Mouse (Mus musculus) thymus, adult 2 months (tissue): ENCODE data around the gene Gm3336.

ENCODE experiments used
- CTCF ChIP-seq: fragments of 200-500 bp; IDR thresholded peaks from 2 replicates; pipeline ENCODE4 v1.5.1; 2012; ENCODE audit warnings: mild to moderate bottlenecking, control low read depth, low read length, moderate library complexity, borderline replicate concordance; ENCODE audit not compliant: control insufficient read depth, poor library complexity, insufficient read depth; ENCODE audit errors: extremely low read depth
- POLR2A ChIP-seq: fragments of 200-500 bp; IDR thresholded peaks from 2 replicates; pipeline ENCODE4 v1.6.1; 2012; ENCODE audit warnings: mild to moderate bottlenecking, low read length, control low read depth, moderate library complexity; ENCODE audit not compliant: control insufficient read depth, poor library complexity, insufficient read depth; ENCODE audit errors: extremely low read depth

DNA sequence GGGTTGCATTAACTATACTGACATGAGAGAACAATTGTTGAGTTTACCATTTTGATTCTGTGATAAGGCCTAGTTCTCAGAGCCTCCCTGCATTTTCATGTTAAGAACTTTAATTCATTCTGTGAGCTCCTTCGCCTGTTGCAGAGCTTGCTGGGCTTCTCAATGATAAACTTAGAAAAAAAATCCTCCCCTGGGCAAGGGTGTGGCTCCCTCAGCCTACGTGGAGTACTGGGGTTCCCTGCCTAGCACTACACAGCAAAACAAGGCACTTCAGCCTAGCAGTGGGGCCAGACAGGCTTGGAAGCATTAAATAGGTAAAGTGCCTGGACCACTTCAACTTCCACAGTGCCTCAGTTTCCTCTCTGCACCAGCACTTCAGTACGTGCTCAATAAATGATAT lies 36.9 kb upstream of the Gm3336 start:
- TF ChIP-seq POLR2A (no peak), CTCF (no peak)
